Mouse (Mus musculus): ENCODE measurements around the gene Fbxl12. TPM values are rescaled to one million over a fixed set of nuclear protein-coding genes. Genes with fewer than 3 reads are reported as not detected.

Fbxl12 gene
- polyA plus RNA-seq (2012; rRNA removed): 57.1 and 59.6 TPM in 2 replicates

DNA sequence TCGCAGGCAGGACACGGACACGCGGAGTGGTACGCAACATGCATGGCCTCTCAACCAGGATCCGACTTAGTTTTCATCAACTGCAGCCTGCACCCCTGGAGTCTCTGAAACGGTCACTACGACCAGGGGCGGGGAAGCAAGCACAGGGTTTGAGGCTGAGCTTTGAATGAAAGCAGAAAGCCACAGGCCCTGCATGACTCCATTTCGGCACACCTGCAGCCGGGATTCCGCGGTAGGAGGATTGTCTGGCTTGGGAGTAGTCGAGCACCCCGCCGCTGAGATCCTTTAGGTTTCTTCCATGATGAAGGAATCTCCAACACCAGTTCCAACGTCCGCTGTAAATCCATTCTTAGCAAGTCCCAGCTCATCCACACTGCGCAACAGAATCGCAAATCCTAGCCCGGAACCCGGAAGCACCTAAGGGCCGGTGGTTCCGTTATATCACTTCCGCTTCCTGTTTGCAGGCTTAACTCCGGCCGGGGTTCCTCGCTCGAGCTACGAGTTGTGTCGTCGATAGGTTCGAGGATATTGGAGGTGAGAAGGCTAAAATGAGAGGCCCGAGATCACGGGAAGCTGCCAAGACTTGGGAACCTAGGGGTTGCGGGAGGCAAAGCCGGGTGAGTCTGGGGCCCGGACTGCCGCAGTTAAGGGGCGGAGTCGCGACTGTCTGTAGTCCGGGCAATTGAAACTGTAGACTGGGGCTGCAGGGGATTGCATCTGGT lies at the start of gene Fbxl12:
Fbxl12 (minus strand) TSS at position 408 of the 722 bp plus-strand sequence.

GRCm38 (mm10) chr9:20651602-20652259 lies 7.2 kb upstream of the Fbxl12 start, which contains the start of gene Pin1:
Pin1 (plus strand) TSS chr9:20652095.

DNA sequence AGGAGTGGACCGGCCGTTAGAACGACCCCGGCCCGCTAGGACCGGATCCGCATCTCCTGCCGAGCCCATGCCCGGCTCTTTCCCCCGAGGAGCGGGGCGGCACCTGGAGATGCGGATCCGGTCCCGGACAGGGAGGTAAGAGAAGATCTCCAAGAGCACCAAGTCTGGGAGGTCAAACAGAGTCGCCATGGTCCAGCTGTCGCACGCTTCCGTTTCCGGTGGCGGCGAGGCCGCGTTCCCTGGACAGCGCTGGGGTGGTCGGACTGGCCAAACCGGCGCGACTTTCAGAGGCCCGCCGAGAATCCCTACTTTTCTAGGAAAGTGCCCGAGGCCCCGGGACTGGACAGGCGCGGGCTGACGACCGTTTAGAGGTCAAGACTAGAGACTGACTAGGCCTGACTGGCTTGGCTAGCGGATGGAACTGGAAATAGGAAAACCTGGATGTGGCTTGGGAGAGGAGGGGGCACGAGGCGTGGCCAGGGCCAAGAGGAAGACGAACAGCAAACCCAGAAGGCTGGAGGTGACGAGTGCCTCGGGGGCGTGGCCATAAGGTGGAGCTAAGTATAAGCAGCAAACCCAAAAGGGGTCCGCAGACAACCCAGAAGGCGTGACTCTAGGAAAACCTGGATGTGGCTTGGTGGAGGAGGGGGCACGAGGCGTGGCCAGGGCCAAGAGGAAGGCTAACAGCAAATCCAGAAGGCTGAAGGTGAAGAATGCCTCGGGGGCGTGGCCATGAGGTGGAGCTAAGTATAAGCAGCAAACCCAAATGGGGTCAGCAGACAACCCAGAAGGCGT lies 2.3 kb downstream of the Fbxl12 start, which contains the start of gene Ubl5:
Ubl5 (plus strand) TSS at position 778 of the 795 bp plus-strand sequence.

GRCm38 (mm10) chr9:20581175-20581634 lies 63.4 kb downstream of the Fbxl12 start, which contains the start of gene Zfp846:
Zfp846 (plus strand) TSS chr9:20581291.

Other genes with a start within 250 kb of the Fbxl12 start
- gene Zfp26, start 184.6 kb downstream of the Fbxl12 start, polyA plus RNA-seq (2012; rRNA removed): 1.5 and 1.9 TPM in 2 replicates
- 4.5 and 4.6 TPM in 2 replicates for gene Zfp426, start 152.0 kb downstream of the Fbxl12 start, polyA plus RNA-seq (2012; rRNA removed)
- 4.2 and 4.7 TPM in 2 replicates for gene Zfp266, start 123.3 kb downstream of the Fbxl12 start, polyA plus RNA-seq (2012; rRNA removed)
- 2.4 and 3.1 TPM in 2 replicates for gene Zfp846, start 63.5 kb downstream of the Fbxl12 start, polyA plus RNA-seq (2012; rRNA removed)
- 56.8 and 128 TPM in 2 replicates for gene Ubl5, start 1.9 kb downstream of the Fbxl12 start, polyA plus RNA-seq (2012; rRNA removed)
- gene Pin1, start 7.3 kb upstream of the Fbxl12 start, polyA plus RNA-seq (2012; rRNA removed): 34.2 and 37.1 TPM in 2 replicates
- 23.7 and 27.4 TPM in 2 replicates for gene Olfm2, start 101.6 kb upstream of the Fbxl12 start, polyA plus RNA-seq (2012; rRNA removed)
- gene Col5a3, start 170.3 kb upstream of the Fbxl12 start, polyA plus RNA-seq (2012; rRNA removed): 12.6 and 13.4 TPM in 2 replicates
- gene Rdh8, start 173.7 kb upstream of the Fbxl12 start, polyA plus RNA-seq (2012; rRNA removed): not detected in 2 replicates
- gene A230050P20Rik, start 223.9 kb upstream of the Fbxl12 start, polyA plus RNA-seq (2012; rRNA removed): 143 and 180 TPM in 2 replicates
- gene Angptl6, start 235.0 kb upstream of the Fbxl12 start, polyA plus RNA-seq (2012; rRNA removed): 7.6 and 8.4 TPM in 2 replicates
- 139 and 230 TPM in 2 replicates for gene Ppan, start 243.4 kb upstream of the Fbxl12 start, polyA plus RNA-seq (2012; rRNA removed)

Data from ovary, adult 2 months (tissue).